Mouse (Mus musculus) intestine, embryonic 14.5 days (tissue): ENCODE results near the gene Krtap24-1. TPM values are rescaled to one million over a fixed set of nuclear protein-coding genes. Genes with fewer than 3 reads are reported as not detected.

ENCODE experiments used
- ATAC-seq: fragments of 200-750 bp; cut with Nextera tagmentation; replicated peaks from 2 replicates; pipeline ENCODE4 v1.8.0; 2017; ENCODE audit warnings: low read depth, moderate number of reproducible peaks, moderate TSS enrichment, moderate library complexity; ENCODE audit not compliant: low FRiP score, low TSS enrichment
- DNase-seq: peaks from one replicate; pipeline ENCODE4 v3.0.0-alpha.2; 2018; ENCODE audit warnings: low spot score
- H3K27ac ChIP-seq: fragments of 300-500 bp; sonication (generic); 2 replicates; pipeline ENCODE4 v1.5.1; 2014; ENCODE audit warnings: low read depth, mild to moderate bottlenecking, control low read depth
- H3K27me3 ChIP-seq: fragments of 300-500 bp; sonication (generic); replicated peaks from 2 replicates; pipeline ENCODE4 v1.6.1; 2014; ENCODE audit warnings: low read length, control low read depth; ENCODE audit not compliant: control insufficient read depth, insufficient read depth
- H3K36me3 ChIP-seq: fragments of 300-500 bp; sonication (generic); 2 replicates; pipeline ENCODE4 v1.6.1; 2014; ENCODE audit warnings: low read length, control low read depth; ENCODE audit not compliant: control insufficient read depth, insufficient read depth
- H3K4me1 ChIP-seq: fragments of 300-500 bp; sonication (generic); replicated peaks from 2 replicates; pipeline ENCODE4 v1.6.1; 2014; ENCODE audit warnings: low read length, control low read depth, mixed read lengths; ENCODE audit not compliant: control insufficient read depth, insufficient read depth
- H3K4me2 ChIP-seq: fragments of 300-500 bp; sonication (generic); 2 replicates; pipeline ENCODE4 v1.6.1; 2014; ENCODE audit warnings: low read length
- H3K4me3 ChIP-seq: fragments of 300-500 bp; sonication (generic); 2 replicates; pipeline ENCODE4 v1.5.1; 2014; ENCODE audit warnings: low read depth, low read length, control low read depth, mixed read lengths
- H3K9ac ChIP-seq: fragments of 300-500 bp; sonication (generic); 2 replicates; pipeline ENCODE4 v1.6.1; 2014; ENCODE audit warnings: mild to moderate bottlenecking, low read length
- H3K9me3 ChIP-seq: fragments of 300-500 bp; sonication (generic); 2 replicates; pipeline ENCODE4 v1.6.1; 2016; ENCODE audit warnings: low read length, control low read depth; ENCODE audit not compliant: control insufficient read depth
- WGBS: fragments of 180-500 bp; shearing (Covaris S2); extraction: QIAGEN DNeasy Blood & Tissue Kit; methylation state at CpG from one replicate; pipeline ENCODE4 v1.1.7; 2014; 5-methylcytosine and 5-hydroxymethylcytosine counted together
- polyA plus RNA-seq: library from polyadenylated mRNA; unstranded; fragments of >200 nt; fragmentation: Nextera tagmentation; extraction: Ambion mirVana; gene quantifications from 2 replicates; pipeline ENCODE4 v1.2.1, GENCODE M21; 2014

Gene Krtap24-1
- not detected in 2 replicates for polyA plus RNA-seq

- 95% methylated on average over 8 of the region's 8 CpGs for WGBS
- H3K9me3 ChIP-seq = no peaks in the 10 kb centered on the region
- ATAC-seq (no peak), DNase-seq (no peak)
- no peaks in the 10 kb centered on the region for H3K4me1 ChIP-seq
- H3K36me3 ChIP-seq = no peaks in the 10 kb centered on the region
- no peak within 1 kb of the TSS for H3K27ac ChIP-seq
- no peaks in the 10 kb centered on the region for H3K27me3 ChIP-seq
- no peak within 1 kb of the TSS for H3K4me3 ChIP-seq
- no peak within 1 kb of the TSS for H3K9ac ChIP-seq
- no peak within 1 kb of the TSS for H3K4me2 ChIP-seq
Measured at GRCm38 (mm10) chr16:88611922-88612321, at the start of gene Krtap24-1. Gene Krtap24-1 (minus strand): TSS chr16:88612279.

- no peaks in the 10 kb centered on the region for H3K9me3 ChIP-seq
- no peak overlapping the region for H3K4me2 ChIP-seq
- no peak overlapping the region for H3K9ac ChIP-seq
- no peaks in the 10 kb centered on the region for H3K4me1 ChIP-seq
- WGBS = 60% methylated on average over 1 of the region's 1 CpGs
- no peak for ATAC-seq
- H3K27ac ChIP-seq = no peak overlapping the region
- no peak for DNase-seq
- H3K36me3 ChIP-seq = no peaks in the 10 kb centered on the region
- H3K27me3 ChIP-seq = no peaks in the 10 kb centered on the region
- no peak overlapping the region for H3K4me3 ChIP-seq
Measured at GRCm38 (mm10) chr16:88657426-88657825, 45.3 kb upstream of the Krtap24-1 start.

GRCm38 (mm10) chr16:88651952-88652351 is 39.9 kb upstream of the Krtap24-1 start:
- Histone ChIP-seq H3K9me3 (no peaks in the 10 kb centered on the region), H3K27me3 (no peaks in the 10 kb centered on the region), H3K4me2 (no peak overlapping the region), H3K9ac (no peak overlapping the region), H3K27ac (no peak overlapping the region), H3K4me3 (no peak overlapping the region), H3K4me1 (no peaks in the 10 kb centered on the region), H3K36me3 (no peaks in the 10 kb centered on the region)
- ATAC-seq = no peak
- no peak for DNase-seq
- 65% methylated on average over 2 of the region's 2 CpGs for WGBS

- Histone ChIP-seq H3K36me3 (no peaks in the 10 kb centered on the region), H3K4me2 (no peak overlapping the region), H3K27ac (no peak overlapping the region), H3K4me3 (no peak overlapping the region), H3K4me1 (no peaks in the 10 kb centered on the region), H3K27me3 (no peaks in the 10 kb centered on the region), H3K9me3 (no peaks in the 10 kb centered on the region), H3K9ac (no peak overlapping the region)
- no peak for DNase-seq
- WGBS = 67% methylated on average over 1 of the region's 1 CpGs
- ATAC-seq = no peak
Measured at GRCm38 (mm10) chr16:88651082-88651481, 39.0 kb upstream of the Krtap24-1 start.

- ATAC-seq = no peak
- Histone ChIP-seq H3K27me3 (no peaks in the 10 kb centered on the region), H3K4me1 (no peaks in the 10 kb centered on the region), H3K9me3 (no peaks in the 10 kb centered on the region), H3K4me2 (no peak within 1 kb of the TSS), H3K36me3 (no peaks in the 10 kb centered on the region), H3K27ac (no peak within 1 kb of the TSS), H3K9ac (no peak within 1 kb of the TSS), H3K4me3 (no peak within 1 kb of the TSS)
- WGBS = 82% methylated on average over 10 of the region's 10 CpGs
- no peak for DNase-seq
Measured at GRCm38 (mm10) chr16:88647358-88647846, 35.3 kb upstream of the Krtap24-1 start, which contains the start of gene Krtap26-1. Gene Krtap26-1 (minus strand): TSS chr16:88647796.

- Histone ChIP-seq H3K27me3 (no peaks in the 10 kb centered on the region), H3K4me1 (no peaks in the 10 kb centered on the region), H3K27ac (no peak overlapping the region), H3K4me2 (no peak overlapping the region), H3K9ac (no peak overlapping the region), H3K4me3 (no peak overlapping the region), H3K9me3 (no peaks in the 10 kb centered on the region), H3K36me3 (no peaks in the 10 kb centered on the region)
- 75% methylated on average over 8 of the region's 8 CpGs for WGBS
- no peak for ATAC-seq
- no peak for DNase-seq
Measured at GRCm38 (mm10) chr16:88646366-88647111, 34.5 kb upstream of the Krtap24-1 start.

- no peak for ATAC-seq
- H3K9ac ChIP-seq = no peak overlapping the region
- H3K4me1 ChIP-seq = no peaks in the 10 kb centered on the region
- WGBS = 91% methylated on average over 3 of the region's 3 CpGs
- H3K27me3 ChIP-seq = no peaks in the 10 kb centered on the region
- no peak overlapping the region for H3K27ac ChIP-seq
- no peaks in the 10 kb centered on the region for H3K36me3 ChIP-seq
- no peak for DNase-seq
- no peaks in the 10 kb centered on the region for H3K9me3 ChIP-seq
- H3K4me2 ChIP-seq = no peak overlapping the region
- no peak overlapping the region for H3K4me3 ChIP-seq
Measured at GRCm38 (mm10) chr16:88640053-88640452, 28.0 kb upstream of the Krtap24-1 start.

GRCm38 (mm10) chr16:88635142-88635541 is 23.1 kb upstream of the Krtap24-1 start:
- 49% methylated on average over 4 of the region's 4 CpGs for WGBS
- no peak overlapping the region for H3K4me2 ChIP-seq
- DNase-seq = no peak

GRCm38 (mm10) chr16:88631474-88631873 is 19.4 kb upstream of the Krtap24-1 start:
- Histone ChIP-seq H3K4me1 (no peaks in the 10 kb centered on the region), H3K27ac (no peak overlapping the region), H3K4me2 (no peak overlapping the region), H3K4me3 (no peak overlapping the region), H3K9me3 (no peaks in the 10 kb centered on the region), H3K27me3 (no peaks in the 10 kb centered on the region), H3K9ac (no peak overlapping the region), H3K36me3 (no peaks in the 10 kb centered on the region)
- DNase-seq (no peak), ATAC-seq (peak; percentile 91)
- WGBS = 41% methylated on average over 4 of the region's 4 CpGs

More at GRCm38 (mm10) chr16:88635142-88635541, 23.1 kb upstream of the Krtap24-1 start:
- no peak overlapping the region for H3K4me3 ChIP-seq
- no peaks in the 10 kb centered on the region for H3K36me3 ChIP-seq
- no peak for ATAC-seq
- H3K4me1 ChIP-seq = no peaks in the 10 kb centered on the region
- no peak overlapping the region for H3K27ac ChIP-seq
- H3K9ac ChIP-seq = no peak overlapping the region
- H3K9me3 ChIP-seq = no peaks in the 10 kb centered on the region
- no peaks in the 10 kb centered on the region for H3K27me3 ChIP-seq
